Mouse (Mus musculus) CD8-positive naive resting alpha-beta T cell, adult 2 months (primary cell): Measurements from ENCODE around the gene Setd1a.
"Not testable (repeated sequence)": the region's sequence is repeated elsewhere in the genome, so short reads cannot be mapped to it uniquely, and the experiment has no call there.

ENCODE experiments used
- DNase-seq, 2 experiments: peaks; one replicate each; pipeline ENCODE4 v3.0.0; 2022; ENCODE audit warnings: low read depth in 2 of 2, low spot score in 2 of 2

The Setd1a gene

DNA sequence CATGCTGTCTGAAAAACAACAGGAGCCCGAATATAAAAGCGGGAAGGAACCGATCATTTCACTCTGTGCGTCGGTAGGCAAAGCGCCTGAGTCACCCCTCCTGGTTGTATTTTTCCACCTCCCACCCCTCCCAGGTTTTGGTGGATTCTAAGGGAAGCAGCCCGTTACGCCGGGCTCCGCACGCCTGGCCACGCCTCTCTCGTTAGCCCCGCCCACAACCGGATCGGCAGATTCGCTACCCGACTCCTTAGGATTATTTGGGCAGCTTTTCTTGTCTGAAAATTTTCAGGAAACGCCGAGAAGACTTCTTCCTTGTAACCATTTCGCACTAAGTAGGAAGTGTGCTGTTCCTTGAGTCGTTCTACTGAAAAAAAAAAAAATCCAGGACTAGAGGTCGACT lies at the start of gene Setd1a:
TSS of gene Setd1a (plus strand) at position 245 of the 400 bp plus-strand sequence.
- DNase-seq: peak; percentile 64 to 78

DNA sequence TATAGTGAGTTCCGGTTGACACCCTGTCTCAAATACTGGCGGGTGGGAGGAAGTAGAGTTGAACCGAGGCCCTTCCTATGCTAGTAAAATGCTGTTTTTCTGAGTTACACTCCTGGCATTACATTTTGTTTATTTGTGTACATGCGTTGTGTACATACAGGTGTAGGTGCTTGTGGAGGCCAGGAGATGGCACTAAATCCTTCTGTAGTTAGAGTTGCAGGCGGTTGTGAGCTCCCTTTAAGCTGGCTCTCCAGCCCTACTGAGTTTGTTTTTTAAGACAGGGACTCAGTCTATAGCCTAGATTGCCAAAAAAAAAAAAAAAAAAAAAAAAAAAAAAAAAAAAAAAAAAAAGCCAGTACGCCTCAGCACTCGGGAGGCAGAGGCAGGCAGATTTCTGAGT lies 48.6 kb upstream of the Setd1a start:
- no peak for DNase-seq

DNA sequence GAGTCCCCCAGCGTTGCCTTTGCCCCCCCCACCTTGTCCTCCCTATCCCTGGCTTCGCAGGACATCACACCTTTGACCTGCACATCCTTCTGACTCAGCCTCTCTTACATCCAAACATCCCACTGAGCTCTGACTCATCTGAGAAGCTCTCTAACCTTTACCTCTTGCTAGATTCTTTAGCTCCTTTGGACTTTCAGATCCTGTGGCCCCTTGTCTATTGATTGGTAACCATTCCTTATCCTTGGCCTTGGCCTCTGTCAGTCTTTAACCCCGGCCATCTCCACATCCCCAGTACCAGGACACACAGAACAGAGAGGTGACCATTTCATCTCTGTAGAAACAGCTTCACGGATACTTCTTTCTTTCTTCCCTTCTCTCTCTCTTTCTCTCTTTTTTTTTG lies 46.3 kb upstream of the Setd1a start:
- no peak for DNase-seq

DNA sequence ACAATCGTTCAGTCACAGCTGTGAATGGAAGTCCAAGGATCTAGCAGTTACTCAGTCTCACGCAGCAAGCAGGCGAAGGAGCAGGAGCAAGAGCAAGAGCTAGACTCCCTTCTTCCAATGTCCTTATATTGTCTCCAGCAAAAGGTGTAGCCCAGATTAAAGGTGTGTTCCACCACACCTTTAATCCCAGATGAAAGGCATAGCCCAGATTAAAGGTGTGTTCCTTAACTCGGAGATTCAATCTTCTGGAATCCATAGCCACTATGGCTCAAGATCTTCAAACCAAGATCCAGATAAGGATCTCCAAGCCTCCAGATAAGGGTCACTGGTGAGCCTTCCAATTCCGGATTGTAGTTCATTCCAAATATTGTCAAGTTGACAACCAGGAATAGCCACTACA lies 44.4 kb upstream of the Setd1a start, which contains the start of gene Ctf2:
TSS of gene Ctf2 (minus strand) at position 101 of the 400 bp plus-strand sequence.
- DNase-seq: not testable (repeated sequence)

DNA sequence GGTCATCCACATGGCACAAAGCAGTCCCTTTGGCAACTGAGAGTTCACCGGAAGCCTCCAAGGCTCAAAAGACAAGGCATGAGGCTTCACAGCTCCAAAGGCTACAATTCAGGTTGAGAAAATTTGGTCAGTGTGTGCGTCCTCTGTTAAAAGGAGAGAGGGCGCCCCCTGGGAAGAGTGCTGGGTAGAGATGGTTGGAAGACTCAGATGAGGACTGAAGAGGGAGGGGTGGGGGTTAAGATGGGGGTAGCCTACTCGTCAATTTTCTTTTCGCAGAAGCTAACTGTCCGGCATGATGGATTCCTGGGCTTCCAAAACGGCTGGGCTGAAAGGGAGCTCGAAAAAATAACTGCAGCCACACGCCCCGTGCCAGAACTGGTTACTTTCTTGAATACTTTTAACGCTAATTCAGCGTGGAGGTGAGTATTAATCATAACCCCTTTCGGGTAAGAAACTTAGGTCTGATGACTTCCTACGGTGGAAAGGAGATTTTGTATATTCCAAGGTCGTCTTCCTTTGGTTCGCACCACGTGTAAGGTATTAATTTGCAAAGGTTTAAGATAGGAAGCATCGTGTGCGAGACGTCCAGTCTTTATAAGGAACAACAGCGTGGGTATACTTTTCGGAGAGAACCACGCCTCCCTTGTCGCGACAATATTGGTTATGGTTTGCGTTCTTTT lies 32.0 kb upstream of the Setd1a start, which contains the start of gene Fbxl19:
TSS of gene Fbxl19 (plus strand) at position 178 of the 680 bp plus-strand sequence.
- peak; percentile 40 to 63 for DNase-seq

DNA sequence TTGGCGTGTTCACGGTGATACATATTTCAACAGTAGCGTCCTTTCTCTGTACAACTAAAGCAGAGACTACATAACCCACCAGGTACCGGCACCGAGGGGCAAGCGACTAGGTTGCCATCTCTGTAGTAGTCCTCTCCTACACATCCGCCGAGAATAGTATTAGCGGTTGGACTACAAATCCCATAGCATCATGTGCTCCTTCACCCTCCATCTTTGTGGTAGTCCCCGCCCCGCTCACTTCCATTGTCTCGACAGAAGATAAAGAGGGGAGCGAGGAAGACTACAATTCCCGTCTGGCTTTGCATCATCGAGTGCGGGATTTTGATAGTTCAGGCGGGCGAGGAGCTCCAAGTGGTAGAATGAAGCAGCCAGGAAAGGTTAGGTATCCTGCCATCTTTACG lies 31.2 kb upstream of the Setd1a start:
- DNase-seq: peak; percentile 80 to 89

DNA sequence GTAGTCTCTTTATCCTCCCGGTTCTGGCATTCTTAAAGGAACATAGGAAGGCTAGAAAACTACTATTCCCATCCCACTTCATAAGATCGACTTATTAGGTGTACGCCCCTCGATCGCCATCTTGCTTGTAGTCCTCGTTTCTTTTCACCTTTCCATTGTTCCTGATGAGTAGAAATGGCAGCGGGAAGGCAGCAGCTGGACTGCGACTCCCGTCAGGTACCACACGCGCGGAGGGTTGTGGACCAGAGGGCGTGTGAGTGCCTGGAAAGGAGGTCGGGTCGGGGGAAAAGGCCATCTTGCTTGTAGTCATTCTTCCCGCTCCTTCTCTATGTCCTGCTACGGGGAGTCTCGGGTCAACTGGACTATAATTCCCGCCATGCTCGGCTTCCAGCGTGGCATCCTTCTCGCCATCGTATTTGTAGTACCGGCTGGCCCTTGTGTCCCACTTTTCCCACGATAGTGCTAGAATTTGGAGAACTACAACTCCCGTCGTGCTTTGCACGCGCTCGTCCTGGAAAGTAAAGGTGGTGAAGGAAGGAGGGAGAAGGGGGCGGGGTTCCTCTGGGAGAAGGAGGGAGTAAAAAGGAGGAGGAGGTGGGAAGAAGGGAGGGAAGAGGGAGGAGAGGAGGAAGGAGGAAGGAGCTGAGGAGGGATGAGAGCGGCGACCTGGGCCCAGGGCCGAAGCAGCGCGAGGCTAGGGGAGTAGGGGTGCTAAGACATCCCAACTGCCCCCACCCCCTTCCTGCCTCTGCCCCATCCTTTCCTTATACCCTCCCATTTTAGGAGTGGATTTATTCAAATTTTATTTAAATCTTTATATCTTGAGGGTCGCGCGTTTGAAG lies 30.6 kb upstream of the Setd1a start:
- peak in 1 of 2 experiments; percentile 42 for DNase-seq

DNA sequence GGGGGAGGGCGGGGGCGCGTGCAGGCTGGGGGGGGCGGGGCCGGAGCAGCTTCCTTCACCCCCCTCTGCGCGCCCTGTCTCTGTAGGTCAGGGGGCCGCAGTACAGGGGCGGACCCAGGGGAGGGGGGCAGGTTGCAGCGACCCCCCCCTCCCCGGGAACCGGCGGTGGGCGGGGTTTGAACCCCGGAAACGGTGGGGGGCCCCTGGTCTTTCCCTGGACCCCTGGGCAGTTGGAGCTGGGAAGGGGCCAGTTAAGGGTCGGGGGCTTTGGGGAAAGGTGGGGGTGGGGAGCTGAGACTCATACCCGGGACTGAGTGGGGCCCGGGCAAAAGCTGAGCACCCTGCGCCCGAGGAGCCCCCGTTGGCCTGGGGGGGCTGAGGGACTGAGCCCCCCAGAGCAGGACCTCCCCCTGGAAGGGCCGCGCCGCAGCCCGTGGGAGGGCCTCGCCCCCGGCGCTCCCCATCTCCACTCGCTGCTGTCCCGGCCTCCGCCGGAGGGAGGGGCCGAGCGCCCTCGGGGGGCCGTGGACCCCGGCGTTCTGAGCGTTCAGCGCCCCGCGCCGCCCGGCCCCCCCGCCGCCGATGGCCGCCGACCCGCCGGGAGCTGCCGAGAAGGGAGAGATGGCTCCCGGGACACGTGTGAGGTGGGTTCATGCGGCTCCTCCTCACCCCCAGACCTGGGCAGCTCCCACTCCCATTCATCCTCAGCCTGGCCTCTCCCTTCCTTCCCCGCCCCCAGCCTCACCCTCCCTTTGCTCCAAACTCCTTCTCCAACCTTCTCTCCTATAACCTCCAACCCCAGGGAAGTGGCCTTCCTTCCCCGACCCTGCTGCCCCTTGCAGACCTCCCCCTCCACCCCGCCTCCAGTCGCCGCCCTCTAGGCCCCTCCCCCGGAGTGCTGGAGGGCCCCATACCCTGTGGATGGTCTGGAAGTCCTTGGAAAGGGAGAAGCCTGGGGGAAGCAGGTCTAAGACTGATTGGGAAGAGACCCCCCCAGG lies 29.7 kb upstream of the Setd1a start:
- no peak for DNase-seq

DNA sequence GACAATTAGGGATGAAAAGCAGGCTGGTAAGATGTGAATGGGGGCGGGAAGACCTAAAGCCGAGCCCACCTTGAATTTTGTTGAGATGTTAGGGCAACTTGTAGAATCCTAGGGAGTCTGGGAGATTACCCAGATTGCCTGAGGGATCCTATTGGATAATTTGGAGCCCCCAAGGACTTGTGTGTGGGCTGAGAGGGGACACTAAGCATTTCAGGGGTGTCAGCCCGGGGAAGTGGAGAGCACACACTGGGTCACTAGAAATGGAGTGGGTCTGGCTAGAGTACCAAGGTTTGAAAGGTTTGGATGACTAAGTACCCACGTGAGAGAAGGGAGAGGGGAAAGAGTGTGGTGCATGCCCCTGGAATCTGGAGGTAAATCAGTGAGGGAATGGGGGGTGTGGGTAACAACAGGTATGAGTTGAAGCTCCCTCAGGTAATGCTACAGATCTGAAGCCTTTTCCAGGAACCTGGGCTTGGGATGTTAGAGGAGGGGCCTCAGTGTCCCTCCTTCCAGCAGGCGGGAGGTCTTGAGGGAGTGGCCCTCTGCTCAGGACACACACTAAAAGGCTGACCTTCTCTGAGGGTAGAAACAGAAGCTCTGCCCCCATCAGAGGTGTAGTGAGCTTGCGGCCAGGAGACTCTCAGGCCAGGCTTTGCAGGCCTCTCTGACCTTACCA lies 28.8 kb upstream of the Setd1a start:
- DNase-seq: no peak

DNA sequence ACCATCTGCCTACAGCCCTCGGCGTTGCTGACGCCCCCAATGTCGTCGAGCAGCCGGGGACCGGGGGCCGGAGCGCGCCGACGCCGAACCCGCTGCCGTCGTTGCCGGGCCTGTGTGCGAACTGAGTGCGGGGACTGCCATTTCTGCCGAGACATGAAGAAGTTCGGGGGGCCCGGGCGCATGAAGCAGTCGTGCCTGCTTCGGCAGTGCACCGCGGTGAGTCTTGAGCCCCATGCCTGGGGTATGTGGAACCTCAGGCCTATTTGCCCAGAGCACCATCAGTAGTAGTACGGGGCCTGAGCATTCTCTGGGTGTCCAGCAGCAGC lies 28.3 kb upstream of the Setd1a start:
- no peak for DNase-seq

DNA sequence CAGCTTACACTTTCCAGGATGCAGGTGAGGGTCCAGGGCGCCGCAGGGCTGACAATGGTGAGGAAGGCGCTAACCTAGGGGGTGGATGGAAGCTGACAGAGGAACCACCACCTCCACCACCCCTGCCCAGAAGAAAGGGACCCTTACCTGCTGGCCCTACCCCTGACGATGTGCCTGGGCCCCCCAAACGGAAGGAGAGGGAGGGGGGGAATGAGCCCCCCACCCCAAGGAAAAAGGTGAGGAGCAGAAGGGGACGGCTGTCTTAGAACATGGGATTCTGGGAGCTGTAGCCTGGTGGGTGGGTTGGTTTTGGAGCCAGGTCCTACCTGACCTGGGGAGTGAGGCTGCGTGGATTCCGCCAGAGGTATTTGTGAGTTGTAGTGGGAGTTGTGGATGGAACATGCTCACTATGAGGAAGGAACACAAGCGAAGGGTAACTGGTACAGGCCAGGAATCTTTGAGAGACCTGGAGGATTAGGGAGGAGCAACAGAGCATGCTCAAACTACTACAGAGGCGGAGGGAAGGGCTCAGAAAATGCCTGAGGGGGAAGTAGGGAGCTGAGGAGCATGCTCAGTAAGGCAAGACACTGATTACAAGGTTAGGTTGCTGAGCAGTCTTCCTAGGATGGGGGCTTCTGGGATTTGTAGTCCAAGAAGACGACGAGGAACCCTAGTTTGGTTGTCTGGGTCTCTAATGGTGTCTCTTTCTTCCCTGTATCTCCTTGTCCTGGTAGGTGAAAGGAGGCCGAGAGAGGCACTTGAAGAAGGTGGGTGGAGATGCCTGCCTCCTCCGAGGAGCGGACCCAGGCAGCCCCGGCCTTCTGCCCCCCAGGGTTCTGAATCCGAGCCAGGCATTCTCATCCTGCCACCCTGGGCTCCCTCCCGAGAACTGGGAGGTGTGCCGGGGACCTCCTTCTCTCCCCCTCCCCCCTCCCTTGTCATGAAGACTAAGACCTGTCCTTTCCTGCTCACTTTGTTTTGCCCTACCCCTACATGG lies 26.0 kb upstream of the Setd1a start:
- no peak for DNase-seq

DNA sequence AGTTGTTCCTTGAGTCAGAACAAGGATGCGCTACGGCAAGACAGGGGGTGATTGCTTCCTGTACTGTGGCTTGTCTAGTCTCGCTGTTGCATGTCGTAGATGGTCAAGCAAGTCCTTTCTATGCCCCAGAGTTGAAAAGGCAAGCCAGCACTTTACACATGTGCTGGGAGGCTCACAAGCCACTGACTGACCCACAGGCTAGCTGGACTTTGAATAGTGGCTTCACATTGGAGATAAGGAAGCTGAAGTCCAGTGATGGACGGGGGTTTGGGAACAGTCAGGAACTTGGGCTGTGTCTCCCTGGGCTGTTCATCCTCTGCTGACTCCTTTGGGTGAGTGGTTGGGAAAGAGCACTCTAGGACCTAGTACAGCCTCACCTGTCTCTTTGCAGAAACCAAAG lies 24.9 kb upstream of the Setd1a start:
- DNase-seq: no peak

DNA sequence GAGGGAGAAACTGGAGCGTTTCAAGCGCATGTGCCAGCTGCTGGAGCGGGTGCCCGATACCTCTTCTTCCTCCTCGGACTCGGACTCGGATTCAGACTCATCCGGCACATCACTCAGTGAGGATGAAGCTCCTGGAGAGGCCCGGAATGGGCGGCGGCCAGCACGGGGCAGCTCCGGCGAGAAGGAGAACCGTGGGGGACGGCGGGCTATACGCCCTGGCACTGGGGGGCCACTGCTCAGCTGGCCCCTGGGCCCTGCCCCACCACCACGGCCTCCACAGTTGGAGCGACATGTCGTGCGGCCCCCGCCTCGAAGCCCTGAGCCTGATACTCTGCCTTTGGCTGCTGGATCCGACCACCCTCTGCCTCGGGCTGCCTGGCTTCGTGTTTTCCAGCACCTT lies 24.4 kb upstream of the Setd1a start:
- no peak for DNase-seq

DNA sequence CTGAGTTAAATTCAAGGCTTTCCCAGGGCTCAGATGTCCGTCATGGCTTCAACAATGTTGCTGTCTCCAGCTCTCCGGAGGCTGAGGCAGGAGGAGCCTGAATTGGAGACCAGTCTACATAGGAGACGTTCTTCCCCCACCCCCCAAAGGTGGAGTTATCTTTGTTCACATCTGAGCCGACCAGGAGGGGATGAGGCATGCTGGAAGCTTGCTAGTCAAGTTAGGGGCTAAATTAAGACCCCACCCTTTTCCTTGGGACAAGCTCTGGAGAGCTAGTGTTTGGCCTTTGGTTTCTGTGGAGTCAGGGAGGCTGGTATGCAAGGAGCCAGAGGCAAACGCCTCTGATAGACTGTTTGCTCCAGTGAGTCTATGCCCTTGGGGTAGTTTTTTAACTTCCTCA lies 23.3 kb upstream of the Setd1a start:
- no peak for DNase-seq

DNA sequence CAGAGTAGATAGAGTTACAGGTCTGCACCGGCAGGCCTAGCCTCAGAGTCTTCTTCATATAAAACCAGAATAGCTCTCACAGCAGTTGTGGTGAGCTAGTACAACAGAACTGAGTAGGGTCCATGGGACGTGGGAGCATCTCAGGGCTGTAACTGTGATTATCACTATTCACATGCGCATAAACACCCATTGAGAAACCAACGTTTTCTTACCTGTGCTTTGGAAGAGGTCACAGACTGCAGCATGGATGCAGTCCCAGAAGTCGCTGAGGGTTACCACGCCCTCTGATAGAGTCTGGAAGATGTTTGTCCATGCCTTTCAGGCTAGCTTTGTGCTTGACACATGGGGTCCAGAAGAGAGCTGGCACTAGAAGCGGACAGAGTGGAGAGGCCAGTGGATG lies 22.7 kb upstream of the Setd1a start:
- DNase-seq: no peak

DNA sequence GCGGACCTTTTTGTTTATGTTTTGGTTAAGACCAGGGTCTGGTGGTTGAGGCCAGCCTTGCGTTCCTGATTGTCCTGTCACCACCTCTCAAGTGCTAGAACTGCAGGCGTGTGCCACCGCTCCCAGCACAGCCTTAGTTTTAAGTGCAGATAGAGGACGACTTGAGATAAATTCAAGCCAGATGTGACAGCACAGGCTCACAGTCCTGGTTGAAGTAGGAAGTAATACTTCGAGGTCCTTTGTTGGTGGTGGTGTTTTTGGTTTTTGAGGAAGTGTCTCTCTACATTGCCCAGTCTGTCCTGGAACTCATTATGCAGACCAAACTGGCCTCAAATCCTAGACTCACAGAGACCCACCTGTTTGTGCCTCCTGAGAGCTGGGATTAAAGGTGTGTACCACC lies 16.8 kb upstream of the Setd1a start:
- no peak for DNase-seq

DNA sequence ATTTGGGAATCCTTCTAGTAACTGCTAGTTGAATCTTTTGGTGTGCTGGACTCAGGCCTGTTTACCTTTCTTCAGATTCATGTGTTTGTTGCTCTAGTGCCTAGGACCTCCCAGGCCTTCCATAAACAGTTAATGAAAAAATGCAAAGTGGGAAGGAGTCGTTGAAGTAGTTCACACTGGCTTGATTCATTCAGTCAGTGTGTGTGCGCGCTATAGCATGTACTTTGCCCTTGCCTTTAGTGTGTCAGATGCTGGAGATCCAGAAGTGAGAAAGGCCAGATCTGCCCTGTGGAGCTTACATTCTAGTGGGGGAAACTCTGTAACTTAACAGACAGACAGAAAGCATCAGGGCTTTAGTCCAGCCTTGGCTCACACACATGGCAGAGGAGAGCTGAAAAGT lies 16.0 kb upstream of the Setd1a start:
- no peak for DNase-seq

DNA sequence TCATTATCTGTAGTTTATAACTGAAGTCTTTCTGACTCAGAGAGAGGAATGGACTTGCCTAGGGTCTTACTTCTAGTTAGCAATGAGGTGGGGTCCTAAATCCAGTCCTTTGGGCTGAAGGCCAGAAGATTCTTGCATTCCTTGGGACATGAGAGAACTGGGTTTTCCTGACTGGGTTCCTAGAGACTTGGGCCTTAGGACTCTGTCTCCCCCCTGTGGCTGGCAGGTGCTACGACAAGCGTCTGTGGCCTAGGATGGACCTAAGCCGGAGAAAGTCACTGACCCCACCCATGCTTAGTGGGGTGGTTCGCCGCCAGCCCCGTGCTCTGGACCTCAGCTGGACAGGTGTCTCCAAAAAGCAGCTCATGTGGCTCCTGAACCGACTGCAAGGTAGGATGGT lies 15.4 kb upstream of the Setd1a start:
- peak; percentile 48 to 56 for DNase-seq

DNA sequence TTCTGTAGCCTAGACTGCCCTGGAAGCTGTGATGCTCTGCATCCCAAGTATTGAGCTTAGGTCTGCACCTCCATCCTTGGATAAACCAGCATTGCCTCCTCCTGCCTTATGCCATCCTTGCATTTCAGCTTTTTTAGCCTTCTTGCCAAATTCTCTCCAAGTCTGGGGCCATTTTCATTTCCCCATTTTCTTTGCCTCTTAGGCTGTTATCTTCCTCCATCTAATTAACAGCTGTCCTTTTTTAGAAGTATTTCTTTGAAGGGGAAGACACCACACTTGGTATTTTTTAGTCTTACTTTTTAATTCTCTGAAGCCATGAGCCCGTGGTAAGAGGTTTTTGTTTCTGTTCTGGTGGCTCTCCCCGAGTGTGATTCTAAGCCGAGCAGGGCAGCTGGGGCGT lies 12.8 kb upstream of the Setd1a start:
- DNase-seq: no peak

DNA sequence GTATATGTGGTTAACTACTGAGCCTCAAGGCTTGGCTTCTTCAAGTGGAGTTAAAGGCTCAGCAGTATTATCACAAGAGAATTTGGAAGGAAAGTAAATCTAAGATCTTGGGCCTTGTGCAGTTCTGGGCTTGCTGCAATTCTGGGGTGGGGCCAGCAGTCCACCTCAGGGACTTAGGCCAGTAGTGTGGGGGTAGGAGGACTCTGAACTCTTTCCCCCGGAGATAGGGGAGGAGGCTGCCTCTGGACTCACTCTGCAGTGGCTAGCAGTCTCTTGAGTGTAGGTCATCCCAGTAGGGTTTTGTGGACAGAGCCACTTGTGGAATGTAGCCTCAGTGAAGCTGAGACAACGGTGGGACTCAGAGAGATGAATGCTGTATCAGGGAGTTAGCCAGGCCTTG lies 10.7 kb upstream of the Setd1a start:
- DNase-seq: no peak
